Mouse (Mus musculus) forebrain, embryonic 14.5 days (tissue): ENCODE results near the gene Chrna1. TPM values are rescaled to one million over a fixed set of nuclear protein-coding genes. Genes with fewer than 3 reads are reported as not detected.
A peak's percentile ranks its signal among the peaks of the same experiment; 100 is the strongest.

Source experiments
- ATAC-seq: fragments of 200-750 bp; cut with Nextera tagmentation; 2 replicates; pipeline ENCODE4 v1.8.0; 2017; ENCODE audit warnings: mild to moderate bottlenecking, moderate library complexity
- DNase-seq: peaks from one replicate; pipeline ENCODE4 v3.0.0-alpha.2; 2015; ENCODE audit warnings: low spot score
- H3K27ac ChIP-seq: fragments of 300-500 bp; sonication (generic); 2 replicates; pipeline ENCODE4 v1.5.1; 2014; ENCODE audit warnings: low read depth, mild to moderate bottlenecking, control low read depth, low read length, moderate library complexity
- H3K27me3 ChIP-seq: fragments of 300-500 bp; sonication (generic); replicated peaks from 2 replicates; pipeline ENCODE4 v1.6.1; 2014; ENCODE audit warnings: low read length, control low read depth, mixed read lengths; ENCODE audit not compliant: control insufficient read depth, insufficient read depth
- H3K36me3 ChIP-seq: fragments of 300-500 bp; sonication (generic); 2 replicates; pipeline ENCODE4 v1.6.1; 2014; ENCODE audit warnings: low read length, control low read depth; ENCODE audit not compliant: control insufficient read depth, insufficient read depth
- H3K4me1 ChIP-seq: fragments of 300-500 bp; sonication (generic); 2 replicates; pipeline ENCODE4 v1.6.1; 2014; ENCODE audit warnings: antibody characterized with exemption, low read length, control low read depth; ENCODE audit not compliant: control insufficient read depth, insufficient read depth
- H3K4me2 ChIP-seq: fragments of 300-500 bp; sonication (generic); 2 replicates; pipeline ENCODE4 v1.6.1; 2014; ENCODE audit warnings: mild to moderate bottlenecking, control low read depth, low read length
- H3K4me3 ChIP-seq: fragments of 300-500 bp; sonication (generic); 2 replicates; pipeline ENCODE4 v1.5.1; 2014; ENCODE audit warnings: low read depth, low read length, control low read depth
- H3K9ac ChIP-seq: fragments of 300-500 bp; sonication (generic); 2 replicates; pipeline ENCODE4 v1.6.1; 2014; ENCODE audit warnings: mild to moderate bottlenecking, low read length, control low read depth, moderate library complexity
- H3K9me3 ChIP-seq: fragments of 300-500 bp; sonication (generic); replicated peaks from 2 replicates; pipeline ENCODE4 v1.6.1; 2016; ENCODE audit warnings: low read length, control low read depth, mixed read lengths; ENCODE audit not compliant: control insufficient read depth
- WGBS: fragments of 180-500 bp; shearing (Covaris S2); extraction: QIAGEN DNeasy Blood & Tissue Kit; methylation state at CpG from one replicate; pipeline ENCODE4 v1.1.7; 2014; 5-methylcytosine and 5-hydroxymethylcytosine counted together
- polyA plus RNA-seq: library from polyadenylated mRNA; unstranded; fragments of >200 nt; fragmentation: Nextera tagmentation; extraction: Ambion mirVana; gene quantifications from 2 replicates; pipeline ENCODE4 v1.2.1, GENCODE M21; 2014

Chrna1 gene
- polyA plus RNA-seq, 1 experiment from 2014 or later = 0.09 TPM

- Histone ChIP-seq H3K9ac (no peak overlapping the region), H3K27me3 (no peaks in the 10 kb centered on the region), H3K36me3 (no peaks in the 10 kb centered on the region), H3K4me3 (no peak overlapping the region), H3K4me2 (no peak overlapping the region), H3K9me3 (no peaks in the 10 kb centered on the region), H3K4me1 (no peaks in the 10 kb centered on the region), H3K27ac (no peak overlapping the region)
- WGBS = 78% methylated on average over 3 of the region's 3 CpGs
- ATAC-seq = no peak
- DNase-seq = no peak
Observed at GRCm38 (mm10) chr2:73539141-73539540, 41.0 kb downstream of the Chrna1 start.

GRCm38 (mm10) chr2:73538590-73538989 lies 41.5 kb downstream of the Chrna1 start:
- no peak overlapping the region for H3K27ac ChIP-seq
- H3K4me3 ChIP-seq = no peak overlapping the region
- H3K9me3 ChIP-seq = no peaks in the 10 kb centered on the region
- H3K4me1 ChIP-seq = no peaks in the 10 kb centered on the region
- H3K4me2 ChIP-seq = no peak overlapping the region
- no peak overlapping the region for H3K9ac ChIP-seq
- H3K27me3 ChIP-seq = no peaks in the 10 kb centered on the region
- ATAC-seq (no peak), DNase-seq (no peak)
- H3K36me3 ChIP-seq = no peaks in the 10 kb centered on the region
- 82% methylated on average over 13 of the region's 13 CpGs for WGBS

- H3K9me3 ChIP-seq = no peaks in the 10 kb centered on the region
- H3K27ac ChIP-seq = no peak overlapping the region
- no peak overlapping the region for H3K4me3 ChIP-seq
- no peaks in the 10 kb centered on the region for H3K27me3 ChIP-seq
- DNase-seq = no peak
- no peak for ATAC-seq
- no peaks in the 10 kb centered on the region for H3K4me1 ChIP-seq
- 80% methylated on average over 15 of the region's 15 CpGs for WGBS
- no peak overlapping the region for H3K9ac ChIP-seq
- no peaks in the 10 kb centered on the region for H3K36me3 ChIP-seq
- no peak overlapping the region for H3K4me2 ChIP-seq
Observed at GRCm38 (mm10) chr2:73536091-73536783, 43.9 kb downstream of the Chrna1 start.

DNA sequence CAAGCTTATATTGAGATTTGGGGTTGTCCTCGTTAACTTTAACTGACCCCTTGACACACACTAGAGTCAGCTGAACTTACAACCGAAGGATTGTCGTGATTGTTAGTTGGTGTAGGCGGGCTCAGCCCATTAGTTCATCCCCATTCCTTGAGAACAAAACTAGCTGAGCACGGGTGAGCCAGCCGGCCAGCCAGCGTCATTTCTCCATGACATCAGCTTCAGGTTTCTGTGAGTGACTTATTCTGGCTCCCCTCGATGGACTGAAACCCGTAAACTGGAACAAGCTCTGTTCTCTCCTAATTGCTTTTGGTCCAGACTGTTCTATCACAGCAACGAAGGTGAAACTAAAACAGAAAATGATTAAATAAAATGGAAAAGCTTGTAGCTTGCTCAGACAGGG lies 45.4 kb downstream of the Chrna1 start:
- H3K27ac ChIP-seq = no peak overlapping the region
- ATAC-seq = no peak
- no peak overlapping the region for H3K4me2 ChIP-seq
- H3K4me1 ChIP-seq = 0 out of 2 replicates have a peak, but pooled peaks cover 2% of the 10 kb centered on the region
- 54% methylated on average over 10 of the region's 10 CpGs for WGBS
- H3K36me3 ChIP-seq = no peaks in the 10 kb centered on the region
- H3K4me3 ChIP-seq = no peak overlapping the region
- no peaks in the 10 kb centered on the region for H3K9me3 ChIP-seq
- no peak overlapping the region for H3K9ac ChIP-seq
- H3K27me3 ChIP-seq = no peaks in the 10 kb centered on the region
- DNase-seq = no peak

DNA sequence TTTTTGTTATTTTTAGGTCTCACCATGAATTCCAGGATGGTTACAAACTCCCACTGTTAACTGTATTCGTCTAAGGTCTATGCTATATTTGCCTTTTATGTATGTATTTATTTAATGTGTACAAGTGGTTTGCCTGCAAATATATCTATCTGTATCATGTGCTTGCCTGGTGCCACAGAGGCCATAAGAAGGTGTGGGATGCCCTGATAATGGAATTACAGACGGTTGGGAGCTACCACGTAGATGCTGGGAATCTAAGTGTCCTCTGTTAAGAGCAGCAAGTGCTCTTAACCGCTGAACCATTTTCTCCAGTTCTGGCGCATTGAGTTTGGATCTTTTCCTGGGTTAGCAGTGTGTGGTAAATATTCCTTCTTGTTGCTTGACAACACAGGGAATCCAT lies 49.7 kb downstream of the Chrna1 start:
- H3K36me3 ChIP-seq = no peaks in the 10 kb centered on the region
- no peak overlapping the region for H3K27ac ChIP-seq
- no peaks in the 10 kb centered on the region for H3K9me3 ChIP-seq
- H3K4me2 ChIP-seq = no peak overlapping the region
- H3K4me3 ChIP-seq = no peak overlapping the region
- H3K27me3 ChIP-seq = no peaks in the 10 kb centered on the region
- peak; percentile 23 for DNase-seq
- no peak overlapping the region for H3K9ac ChIP-seq
- WGBS = 75% methylated on average over 5 of the region's 5 CpGs
- ATAC-seq = no peak
- peaks cover 6% of the 10 kb centered on the region; the same call in 1 of the 2 replicates for H3K4me1 ChIP-seq

- H3K27ac ChIP-seq = no peak within 1 kb of the TSS
- peak; percentile 86 for ATAC-seq
- peaks cover 6% of the 10 kb centered on the region; the same call in 1 of the 2 replicates for H3K4me1 ChIP-seq
- H3K36me3 ChIP-seq = no peaks in the 10 kb centered on the region
- peak within 1 kb of the TSS; percentile 98 for H3K4me2 ChIP-seq
- WGBS = 2% methylated on average over 43 of the region's 66 CpGs
- DNase-seq = peak; percentile 63
- H3K9me3 ChIP-seq = no peaks in the 10 kb centered on the region
- H3K27me3 ChIP-seq = no peaks in the 10 kb centered on the region
- H3K4me3 ChIP-seq = peak within 1 kb of the TSS; percentile 65
- peak within 1 kb of the TSS; percentile 83 for H3K9ac ChIP-seq
Observed at GRCm38 (mm10) chr2:73529356-73530330, 50.5 kb downstream of the Chrna1 start, which contains the start of gene Wipf1. Gene Wipf1 (minus strand): TSS chr2:73529734.

- WGBS = 2% methylated on average over 57 of the region's 59 CpGs
Observed at GRCm38 (mm10) chr2:73528516-73529355, 51.4 kb downstream of the Chrna1 start.

GRCm38 (mm10) chr2:73527956-73528355 lies 52.2 kb downstream of the Chrna1 start:
- H3K27me3 ChIP-seq = no peaks in the 10 kb centered on the region
- no peaks in the 10 kb centered on the region for H3K36me3 ChIP-seq
- no peak overlapping the region for H3K9ac ChIP-seq

More at GRCm38 (mm10) chr2:73528516-73529355, 51.4 kb downstream of the Chrna1 start:
- Histone ChIP-seq H3K36me3 (no peaks in the 10 kb centered on the region), H3K4me1 (peaks cover 6% of the 10 kb centered on the region; the same call in 1 of the 2 replicates), H3K27ac (no peak overlapping the region), H3K4me3 (peak overlapping the region; percentile 65), H3K4me2 (peak overlapping the region; percentile 98), H3K27me3 (no peaks in the 10 kb centered on the region), H3K9ac (peak overlapping the region; percentile 83), H3K9me3 (no peaks in the 10 kb centered on the region)
- DNase-seq (peak; percentile 39), ATAC-seq (peak; percentile 80)

More at GRCm38 (mm10) chr2:73527956-73528355, 52.2 kb downstream of the Chrna1 start:
- Histone ChIP-seq H3K9me3 (no peaks in the 10 kb centered on the region), H3K27ac (no peak overlapping the region), H3K4me2 (no peak overlapping the region; the same call in 1 of the 2 replicates), H3K4me1 (peaks cover 6% of the 10 kb centered on the region; the same call in 1 of the 2 replicates), H3K4me3 (no peak overlapping the region)
- WGBS = 85% methylated on average over 11 of the region's 11 CpGs
- DNase-seq (no peak), ATAC-seq (no peak)
